Mouse (Mus musculus) frontal cortex, adult 2 months (tissue): ENCODE data around the gene Zbtb24. TPM values are rescaled to one million over a fixed set of nuclear protein-coding genes. Genes with fewer than 3 reads are reported as not detected.

ENCODE experiments used
- DNase-seq, 2 experiments: peaks; one replicate each; pipeline ENCODE4 v3.0.0; 2022; ENCODE audit warnings: low spot score in 1 of 2; ENCODE audit errors: extremely low spot score in 1 of 2
- polyA plus RNA-seq: library from polyadenylated mRNA; depleted of rRNA; stranded (reverse); fragments of >200 nt; gene quantifications from 2 replicates; pipeline ENCODE4 v1.2.3, GENCODE M21; 2012

Zbtb24 gene
- polyA plus RNA-seq, 1 experiment, result 19.4 TPM

DNA sequence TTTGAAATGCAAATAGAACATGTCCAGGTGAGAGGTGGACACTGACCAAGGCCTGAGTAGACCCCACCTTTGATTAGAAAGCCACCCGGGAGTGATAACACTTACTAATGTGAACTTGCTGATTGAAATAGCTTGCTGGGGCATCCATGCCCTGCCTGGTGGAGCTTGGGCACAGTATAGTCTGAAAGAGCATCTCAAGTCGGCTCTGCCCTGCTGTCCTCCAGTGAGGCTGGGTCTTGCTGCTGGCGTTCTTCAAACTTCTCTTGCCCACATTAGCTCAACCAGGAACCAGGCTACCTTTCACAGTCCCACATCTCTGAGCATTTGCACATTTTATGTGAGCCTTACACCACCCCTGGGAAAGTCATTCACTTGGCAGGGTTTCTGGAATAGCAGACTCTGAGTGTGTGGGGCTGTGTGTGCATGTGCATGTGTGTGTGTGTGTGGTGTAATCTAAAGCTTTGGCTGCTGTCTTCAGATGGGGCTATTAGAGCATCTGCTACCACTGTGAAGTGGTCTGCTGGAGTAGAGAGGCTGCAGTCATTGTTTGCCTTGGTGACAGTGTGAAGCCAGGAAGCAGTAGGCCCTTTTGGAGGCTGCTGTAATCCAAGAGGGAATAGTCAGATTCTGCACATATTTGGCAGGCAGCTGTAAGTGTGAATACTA lies 11.0 kb downstream of the Zbtb24 start:
- peak in 1 of 2 experiments; percentile 31 for DNase-seq

DNA sequence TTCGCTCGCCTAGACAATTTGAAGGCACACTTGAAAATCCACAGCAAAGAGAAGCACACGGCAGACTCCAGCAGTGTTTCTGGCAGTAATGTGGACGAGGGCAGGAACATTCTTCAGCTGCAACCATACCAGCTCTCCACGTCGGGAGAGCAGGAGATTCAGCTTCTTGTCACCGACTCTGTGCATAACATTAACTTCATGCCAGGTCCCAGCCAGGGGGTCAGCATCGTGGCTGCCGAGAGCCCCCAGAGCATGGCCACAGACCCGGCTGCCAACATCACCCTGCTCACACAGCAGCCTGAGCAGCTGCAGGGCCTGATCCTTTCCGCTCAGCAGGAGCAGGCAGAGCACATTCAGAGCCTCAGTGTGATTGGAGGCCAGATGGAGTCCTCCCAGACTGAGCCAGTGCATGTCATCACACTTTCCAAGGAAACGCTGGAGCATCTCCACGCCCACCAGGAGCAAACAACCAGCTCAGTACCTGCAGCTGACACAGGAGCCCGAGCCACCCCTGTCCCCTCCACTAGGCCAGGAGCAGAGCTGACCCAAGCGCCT lies 14.3 kb downstream of the Zbtb24 start:
- no peak for DNase-seq

DNA sequence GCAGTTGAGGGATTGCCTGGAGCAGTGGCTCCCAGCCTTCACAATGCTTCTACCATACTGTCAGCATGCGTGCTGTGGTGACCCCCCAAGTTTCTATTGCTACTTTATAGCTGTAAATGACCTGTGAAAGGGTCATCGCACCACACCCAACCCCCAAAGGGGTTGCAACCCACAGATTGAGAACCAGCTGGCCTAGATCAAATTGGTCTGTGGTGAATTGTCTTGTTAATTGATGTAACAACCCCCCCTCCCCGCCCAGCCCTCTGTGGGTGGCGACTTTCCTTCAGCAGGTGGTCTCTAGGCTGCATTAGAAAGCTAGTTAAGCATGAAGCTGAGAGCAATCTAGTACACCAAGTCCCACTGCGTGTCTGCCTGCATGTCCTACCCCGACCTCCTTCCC lies 17.1 kb downstream of the Zbtb24 start:
- no peak for DNase-seq

DNA sequence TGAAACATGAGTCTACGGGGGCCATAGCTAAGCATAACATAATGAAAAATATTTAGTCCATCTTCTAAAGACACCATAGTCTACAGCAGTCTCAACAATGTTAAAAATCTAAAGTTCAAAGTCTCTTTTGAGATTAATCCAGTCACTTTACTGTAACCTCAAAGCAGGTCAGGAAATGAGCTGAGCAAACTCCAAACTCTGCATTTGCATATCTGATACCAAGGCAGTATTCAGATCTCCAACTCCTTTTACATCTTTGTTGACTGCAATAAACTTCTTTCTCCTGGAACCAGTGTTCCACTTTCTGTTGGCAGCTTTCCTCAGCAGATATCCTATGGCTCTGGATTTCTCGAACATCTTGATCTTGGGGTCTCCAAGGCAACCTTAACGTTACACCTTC lies 20.5 kb downstream of the Zbtb24 start:
- no peak for DNase-seq

DNA sequence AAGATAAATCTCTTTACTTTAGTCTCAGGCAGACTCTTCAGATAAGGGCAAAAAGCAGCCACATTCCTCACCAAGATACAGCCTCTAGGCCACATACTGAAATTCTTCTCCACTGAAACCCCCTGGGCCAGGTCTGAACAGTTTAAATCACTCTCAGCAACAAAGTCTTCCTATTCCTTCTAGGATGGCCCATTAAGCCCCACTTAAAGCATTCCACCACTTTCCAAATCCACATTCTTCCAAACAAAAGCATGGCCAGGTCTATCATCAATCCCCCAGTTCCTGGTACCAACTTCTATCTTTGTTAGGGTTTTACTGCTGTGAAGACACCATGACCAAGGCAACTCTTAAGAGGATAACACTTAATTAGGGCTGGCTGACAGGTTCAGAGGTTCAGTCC lies 22.4 kb downstream of the Zbtb24 start:
- DNase-seq, result no peak

DNA sequence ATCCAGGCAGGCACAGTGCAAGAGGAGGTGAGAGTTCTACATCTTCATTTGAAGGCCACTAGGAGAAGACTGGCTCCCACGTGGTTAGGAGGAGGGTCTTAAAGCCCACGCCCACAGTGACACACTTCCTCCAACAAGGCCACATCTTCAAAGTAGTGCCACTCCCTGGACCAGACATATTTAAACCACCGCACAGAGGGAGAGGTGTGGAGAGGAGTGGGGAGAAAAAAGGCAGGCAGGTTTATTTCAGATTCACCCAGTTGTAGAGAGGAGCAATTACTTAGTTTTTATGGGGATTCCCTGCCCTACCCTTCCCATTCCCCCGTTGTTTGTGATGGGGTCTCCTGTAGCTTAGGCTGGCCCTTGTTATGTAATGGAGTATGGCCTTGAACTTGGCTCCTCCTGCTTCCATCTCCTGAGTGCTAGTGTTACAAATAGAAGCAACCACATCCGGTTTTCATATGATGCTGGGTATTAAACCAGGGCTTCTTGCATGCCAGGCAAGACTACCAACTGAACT lies 22.8 kb downstream of the Zbtb24 start:
- no peak for DNase-seq

DNA sequence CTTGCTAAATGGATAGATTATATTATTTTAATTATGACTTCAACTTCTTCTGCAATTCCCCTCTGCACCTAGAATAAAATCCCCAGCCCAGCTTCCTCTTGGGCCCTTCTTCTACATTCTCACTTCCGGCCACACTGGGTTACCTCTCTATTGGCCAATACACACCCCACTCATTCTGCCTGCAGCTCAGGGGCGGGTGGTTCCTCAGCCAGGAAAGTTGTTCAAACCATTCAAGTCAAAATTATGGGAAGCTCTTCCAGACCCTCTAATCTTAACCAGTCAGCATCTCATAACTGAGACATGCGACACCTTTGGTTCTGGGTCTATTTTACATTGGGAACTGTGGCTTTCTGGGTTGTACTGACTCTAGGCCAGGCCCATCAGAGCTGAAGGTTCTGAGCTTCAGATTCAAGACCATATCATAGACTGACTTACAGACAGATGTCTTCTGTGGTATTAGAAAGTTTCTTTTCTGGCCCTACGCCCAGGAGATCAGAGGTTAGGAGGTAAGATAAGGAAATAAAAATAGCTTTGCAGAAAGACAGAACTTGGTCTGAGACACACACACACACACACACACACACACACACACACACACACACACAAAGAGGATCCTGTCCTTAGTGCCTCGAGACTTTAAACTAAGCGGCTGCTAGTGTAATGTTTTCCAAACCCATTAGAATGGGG lies 23.7 kb downstream of the Zbtb24 start:
- no peak for DNase-seq

DNA sequence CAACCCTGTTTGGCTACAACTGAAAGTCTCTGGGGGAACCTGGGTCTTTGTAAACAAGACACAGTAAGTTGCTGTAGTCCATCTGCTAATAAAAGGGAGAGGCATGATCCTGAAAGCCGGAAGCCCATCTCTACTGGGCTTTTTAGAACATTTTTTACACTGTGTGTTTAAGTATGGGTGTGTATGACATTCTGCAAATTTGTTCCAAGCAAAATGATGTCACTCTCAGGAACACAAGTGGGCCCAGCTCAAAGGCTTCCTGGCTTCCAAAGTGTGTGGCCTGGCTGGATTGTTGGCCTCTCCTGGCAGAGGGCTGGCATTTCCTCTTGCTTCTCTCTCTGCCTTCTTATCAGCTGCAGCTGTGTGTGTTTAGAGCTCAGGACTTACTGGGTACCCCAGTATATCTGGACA lies 24.8 kb downstream of the Zbtb24 start:
- no peak for DNase-seq

DNA sequence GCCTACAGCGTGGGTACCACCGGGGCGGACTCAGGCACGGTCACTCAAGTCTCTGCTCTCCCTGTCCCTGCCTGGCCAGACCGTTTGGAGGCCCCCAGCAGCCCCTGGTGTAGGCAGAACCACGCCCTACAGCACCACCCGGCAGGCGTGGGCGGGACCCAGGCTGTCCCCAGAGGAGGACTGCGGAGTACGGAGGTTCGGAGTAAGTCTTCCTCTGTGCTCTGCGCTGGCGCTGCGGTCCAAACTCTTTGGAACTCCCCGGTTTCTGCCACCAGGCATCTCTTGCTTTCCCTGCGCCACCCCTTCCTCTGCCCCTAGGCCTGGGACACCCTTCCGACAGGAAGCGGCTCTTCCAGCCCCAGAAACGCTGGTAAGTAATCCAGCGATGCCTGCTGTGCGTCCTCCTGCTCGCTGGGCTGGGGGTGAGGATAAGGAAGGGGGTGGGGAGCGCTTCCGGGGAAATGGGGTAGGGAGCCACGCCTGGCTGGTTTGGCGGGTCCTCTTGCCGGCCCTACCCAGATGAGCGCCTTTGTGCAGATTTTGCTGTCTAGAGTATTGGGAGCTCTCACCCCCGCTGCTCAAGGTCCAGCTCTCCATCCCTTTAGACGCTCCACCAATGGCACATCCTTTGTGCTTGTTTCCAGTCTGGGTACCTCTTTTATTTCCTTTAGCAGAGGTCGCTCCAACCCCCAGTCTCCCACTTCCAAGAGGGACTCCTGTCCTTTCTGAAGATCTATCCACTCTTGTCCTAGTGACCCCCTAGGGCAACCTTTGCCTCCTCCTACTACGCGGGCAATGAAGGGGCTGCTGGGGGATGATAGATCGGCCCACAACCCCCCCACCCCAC lies 26.2 kb downstream of the Zbtb24 start, which contains the start of gene Mical1:
TSS of gene Mical1 (plus strand) at position 144 of the 847 bp plus-strand sequence.
- peak; percentile 28 to 44 for DNase-seq

DNA sequence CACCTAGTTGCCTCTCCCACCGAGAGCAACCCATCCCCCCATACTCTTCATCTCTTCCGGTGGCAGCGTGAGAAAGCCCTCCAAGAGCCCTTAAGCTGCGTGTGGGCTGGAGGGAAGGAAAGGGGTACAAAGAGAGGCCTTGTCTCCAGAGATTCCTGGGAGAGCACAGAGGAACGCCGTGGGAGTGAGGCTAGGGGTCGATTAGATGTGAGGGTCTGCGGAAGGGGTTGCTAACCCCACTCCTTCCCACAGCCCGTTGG lies 26.8 kb downstream of the Zbtb24 start:
- no peak for DNase-seq

DNA sequence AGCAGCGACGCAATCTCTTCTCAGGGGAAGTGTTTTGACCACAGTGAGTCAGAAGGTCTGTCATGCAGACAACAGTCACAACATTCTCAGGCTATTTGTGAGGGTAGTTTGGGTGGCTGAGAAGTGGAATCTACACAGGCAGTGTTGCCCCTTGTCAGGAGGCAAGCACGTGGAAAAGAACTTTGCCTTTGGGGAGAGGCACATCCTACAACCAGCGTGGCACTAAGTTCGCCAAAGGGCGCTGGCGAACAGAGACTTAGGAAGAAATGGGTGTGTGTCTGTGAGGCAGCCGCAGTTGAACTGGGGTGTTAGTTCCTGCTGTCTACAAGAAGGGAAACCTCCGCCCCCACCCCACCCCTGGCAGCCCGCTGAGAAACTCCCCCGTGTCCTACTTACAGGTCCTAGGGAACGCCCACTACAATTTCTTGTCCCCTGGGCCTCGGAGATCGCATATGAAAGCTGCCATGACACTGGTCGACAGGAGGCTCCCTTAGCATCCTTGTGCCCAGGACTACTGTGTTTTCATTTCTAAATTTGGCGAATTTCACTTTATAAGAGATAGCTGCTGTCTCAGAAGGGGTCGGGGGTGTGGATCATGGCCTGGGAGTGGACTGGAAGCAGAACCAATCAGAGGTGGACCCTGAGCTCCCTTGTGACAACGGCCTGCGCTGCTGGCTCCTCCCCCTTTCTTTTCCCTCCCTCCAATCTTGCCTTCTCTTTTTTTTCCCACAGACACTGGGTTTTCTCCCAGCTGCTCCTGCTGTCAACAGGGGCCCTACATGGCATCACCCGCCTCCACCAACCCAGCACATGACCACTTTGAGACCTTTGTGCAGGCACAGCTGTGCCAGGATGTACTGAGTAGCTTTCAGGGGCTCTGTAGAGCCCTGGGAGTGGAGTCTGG lies 27.3 kb downstream of the Zbtb24 start:
- peak; percentile 44 to 65 for DNase-seq

DNA sequence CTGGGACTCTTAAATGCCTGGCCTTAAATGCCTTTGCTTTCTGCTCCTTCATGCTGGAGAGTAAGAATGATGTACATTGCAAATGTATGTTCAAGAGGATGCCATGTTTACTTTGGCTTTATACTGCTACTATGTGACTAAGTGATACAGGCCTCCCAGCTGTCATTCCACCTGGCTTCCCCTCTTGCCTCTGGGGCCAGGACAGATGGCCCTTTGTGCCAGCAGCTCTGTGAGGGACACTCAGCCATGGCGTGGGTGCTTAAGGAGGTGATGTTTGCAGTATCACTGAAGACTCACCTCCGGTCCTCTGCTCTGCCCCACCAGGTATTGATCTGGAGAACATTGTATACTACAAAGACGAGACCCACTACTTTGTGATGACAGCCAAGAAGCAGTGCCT lies 29.8 kb downstream of the Zbtb24 start:
- no peak for DNase-seq

DNA sequence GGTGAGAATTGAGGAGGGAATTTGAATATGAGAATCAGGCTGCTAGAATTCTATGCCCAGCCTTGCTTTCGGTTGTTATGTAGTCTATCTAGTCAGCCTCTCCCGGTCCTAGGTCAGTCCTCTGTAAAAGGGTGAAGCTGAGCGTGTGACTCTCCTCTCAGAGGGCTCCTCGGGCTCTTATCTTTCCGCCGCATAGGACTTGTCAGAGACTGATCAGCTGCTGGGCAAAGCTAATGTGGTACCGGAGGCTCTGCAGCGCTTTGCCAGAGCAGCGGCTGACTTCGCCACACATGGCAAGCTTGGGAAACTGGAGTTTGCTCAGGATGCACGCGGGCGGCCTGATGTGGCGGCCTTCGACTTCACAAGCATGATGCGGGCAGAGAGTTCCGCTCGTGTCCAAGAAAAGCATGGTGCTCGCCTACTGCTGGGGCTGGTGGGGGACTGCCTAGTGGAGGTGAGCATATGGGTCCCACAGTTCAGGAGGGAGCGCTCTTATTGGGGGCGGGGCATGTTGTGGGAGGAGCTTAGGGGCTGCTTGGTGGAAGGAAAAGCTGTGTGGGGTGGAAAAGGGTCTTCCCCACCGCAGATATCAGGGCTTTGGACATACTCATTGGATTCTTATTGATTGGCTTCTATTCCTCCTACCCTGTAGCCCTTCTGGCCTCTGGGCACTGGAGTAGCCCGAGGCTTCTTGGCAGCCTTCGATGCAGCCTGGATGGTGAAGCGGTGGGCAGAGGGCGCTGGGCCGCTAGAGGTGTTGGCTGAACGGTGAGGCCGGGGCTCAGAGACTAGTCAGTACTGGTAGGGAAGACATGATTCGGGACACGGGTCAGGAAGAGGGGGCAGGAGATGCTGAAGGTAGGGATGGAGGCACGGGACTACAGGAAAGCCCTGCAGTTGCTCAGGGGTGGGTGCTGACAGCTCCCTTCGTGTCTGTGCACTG lies 31.0 kb downstream of the Zbtb24 start:
- no peak for DNase-seq

DNA sequence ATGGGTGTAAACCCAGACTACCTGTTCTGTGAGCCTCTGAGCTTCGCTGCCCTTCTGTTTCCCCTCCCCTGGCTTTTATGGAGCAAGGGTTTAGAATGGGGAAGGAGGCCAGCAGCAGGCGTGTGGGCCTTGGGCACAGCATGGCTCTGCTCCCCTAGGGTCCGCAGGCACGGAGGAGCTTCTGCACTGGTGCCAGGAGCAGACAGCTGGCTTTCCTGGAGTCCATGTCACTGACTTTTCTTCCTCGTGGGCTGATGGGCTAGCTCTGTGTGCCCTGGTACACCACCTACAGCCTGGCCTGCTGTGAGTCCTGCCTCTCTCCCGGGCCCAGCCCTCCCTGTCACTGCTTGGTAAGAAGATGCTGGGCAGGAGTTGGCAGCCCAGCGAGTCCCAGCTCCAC lies 32.3 kb downstream of the Zbtb24 start:
- DNase-seq, result no peak

DNA sequence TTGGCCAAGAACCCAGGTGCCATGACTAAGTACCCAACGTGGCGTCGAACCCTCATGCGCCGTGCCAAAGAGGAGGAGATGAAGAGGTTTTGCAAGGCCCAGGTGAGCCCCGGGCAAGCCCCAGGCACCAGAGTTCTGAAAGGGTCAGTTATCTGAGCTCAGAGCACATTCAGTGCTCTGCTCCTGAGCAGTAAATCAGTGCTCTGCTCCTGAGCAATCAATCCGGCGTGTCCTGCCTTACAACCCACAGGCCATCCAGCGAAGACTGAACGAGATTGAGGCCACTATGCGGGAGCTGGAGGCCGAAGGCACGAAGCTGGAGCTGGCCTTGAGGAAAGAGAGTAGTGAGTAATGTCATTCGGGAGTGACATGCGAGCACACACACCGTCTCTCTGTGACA lies 35.6 kb downstream of the Zbtb24 start:
- DNase-seq, result no peak

DNA sequence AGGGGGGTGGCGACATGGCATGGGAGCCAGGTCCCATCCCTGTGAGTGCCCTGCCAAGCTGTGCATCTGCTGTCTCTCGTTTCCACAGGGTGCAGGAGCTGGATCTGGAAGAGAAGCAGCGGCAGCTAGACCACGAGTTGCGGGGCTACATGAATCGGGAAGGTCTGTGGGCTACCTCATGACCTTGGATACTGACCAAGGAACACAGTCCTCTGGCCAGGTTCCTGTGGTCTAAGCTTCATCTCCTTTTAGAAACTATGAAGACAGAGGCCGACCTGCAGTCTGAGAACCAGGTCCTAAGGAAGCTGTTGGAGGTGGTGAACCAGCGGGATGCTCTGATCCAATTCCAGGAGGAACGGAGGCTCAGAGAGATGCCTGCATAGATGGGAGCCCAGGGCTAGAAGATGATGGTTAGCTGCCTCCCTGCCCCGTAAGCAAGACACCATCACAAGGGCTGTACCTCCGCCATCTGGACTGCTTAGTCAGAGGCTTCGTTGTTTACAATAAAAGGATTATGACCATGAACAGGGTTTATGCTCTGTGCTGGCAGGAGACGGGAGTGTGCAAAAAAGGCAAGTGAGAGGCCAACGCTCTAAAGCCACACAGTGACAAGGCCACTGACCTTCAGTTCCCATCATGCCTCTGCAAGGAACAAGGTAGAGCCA lies 36.5 kb downstream of the Zbtb24 start:
- DNase-seq, result no peak

DNA sequence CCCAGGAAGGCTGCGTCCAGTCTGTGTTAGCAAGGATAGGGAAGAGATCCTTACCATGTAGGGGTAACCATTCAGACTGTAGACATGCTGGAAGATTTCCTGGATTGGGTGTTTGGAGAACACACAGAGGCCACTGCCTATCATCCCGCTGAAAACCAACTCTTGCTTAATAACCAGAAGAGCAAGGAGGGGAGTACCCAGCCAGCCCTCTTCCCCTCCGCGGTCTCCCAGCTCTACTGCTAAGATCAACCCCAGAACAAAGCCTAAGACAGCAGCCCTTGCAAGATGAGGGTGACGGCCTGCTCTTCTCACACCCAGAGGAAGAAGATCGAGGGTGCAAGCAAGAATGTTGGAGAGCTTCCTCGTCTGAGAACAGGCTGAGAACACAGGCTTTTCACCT lies 38.7 kb downstream of the Zbtb24 start:
- DNase-seq, result no peak

DNA sequence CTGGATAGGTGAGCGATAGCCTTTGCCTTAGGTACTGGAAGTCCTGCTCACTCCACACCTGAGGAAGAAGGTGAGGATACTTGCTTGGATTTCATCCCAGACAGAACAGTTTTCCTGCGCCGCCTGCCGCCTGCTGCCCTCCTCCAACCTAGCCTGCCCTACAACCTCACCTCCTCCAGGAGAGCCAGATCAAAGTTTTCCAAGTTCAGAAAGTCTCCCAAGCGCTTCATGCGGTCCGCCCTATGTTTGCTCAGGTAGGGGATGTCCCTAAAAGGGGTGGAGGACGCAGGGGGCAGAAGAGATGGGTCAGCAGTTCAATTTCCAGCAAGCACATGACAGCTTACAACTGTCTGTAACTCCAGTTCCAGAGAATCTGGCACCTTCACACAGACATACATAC lies 39.1 kb downstream of the Zbtb24 start:
- DNase-seq, result no peak
